Mouse (Mus musculus) adrenal gland, postnatal 25 days (tissue): Measurements from ENCODE around the gene Me1. TPM values are rescaled to one million over a fixed set of nuclear protein-coding genes. Genes with fewer than 3 reads are reported as not detected.

Experiments
- DNase-seq: peaks from one replicate; pipeline ENCODE4 v3.0.0; 2021; ENCODE audit warnings: mixed read lengths
- long read RNA-seq: library from polyadenylated mRNA; stranded (forward); transcript quantifications from one replicate; pipeline ENCODE4 v2.0.0, GENCODE M21; 2021
- total RNA-seq: library from RNA; stranded (reverse); gene quantifications from 2 replicates; pipeline ENCODE4 v1.2.3, GENCODE M21; 2021

The Me1 gene
- total RNA-seq: 1,725 and 1,739 TPM in 2 replicates
- long read RNA-seq, transcript Me1-201 (14 exons, 3,288 nt): major isoform, 731 of 868 reads
- long read RNA-seq, partial matches to known transcripts: 77 of 868 reads
- long read RNA-seq, other reads (novel, unspliced or antisense): 60 of 868 reads

GRCm38 (mm10) chr9:86695818-86696261 is at the start of gene Me1:
Gene Me1, minus strand, starts transcription at chr9:86695953.
- peak; percentile 79 for DNase-seq

- no peak for DNase-seq
Observed at GRCm38 (mm10) chr9:86744041-86744440, 48.3 kb upstream of the Me1 start.

- DNase-seq: peak; percentile 82
Observed at GRCm38 (mm10) chr9:86742959-86743911, 47.5 kb upstream of the Me1 start, which contains the start of gene Prss35. Gene Prss35, plus strand, starts transcription at chr9:86743649.

- no peak for DNase-seq
Observed at GRCm38 (mm10) chr9:86739971-86740370, 44.2 kb upstream of the Me1 start.

GRCm38 (mm10) chr9:86738801-86739200 is 43.0 kb upstream of the Me1 start:
- DNase-seq: no peak

- DNase-seq: no peak
Observed at GRCm38 (mm10) chr9:86738067-86738466, 42.3 kb upstream of the Me1 start.

GRCm38 (mm10) chr9:86736991-86737390 is 41.2 kb upstream of the Me1 start:
- DNase-seq: no peak

- no peak for DNase-seq
Observed at GRCm38 (mm10) chr9:86734795-86735194, 39.0 kb upstream of the Me1 start.

GRCm38 (mm10) chr9:86734357-86734756 is 38.6 kb upstream of the Me1 start:
- DNase-seq: no peak

GRCm38 (mm10) chr9:86729811-86730210 is 34.1 kb upstream of the Me1 start:
- no peak for DNase-seq

- no peak for DNase-seq
Observed at GRCm38 (mm10) chr9:86729084-86729483, 33.3 kb upstream of the Me1 start.

GRCm38 (mm10) chr9:86728214-86728814 is 32.6 kb upstream of the Me1 start:
- no peak for DNase-seq

GRCm38 (mm10) chr9:86726381-86726720 is 30.6 kb upstream of the Me1 start:
- DNase-seq: no peak

- no peak for DNase-seq
Observed at GRCm38 (mm10) chr9:86725604-86726380, 30.0 kb upstream of the Me1 start.

- DNase-seq: no peak
Observed at GRCm38 (mm10) chr9:86725066-86725465, 29.3 kb upstream of the Me1 start.

GRCm38 (mm10) chr9:86720794-86721193 is 25.0 kb upstream of the Me1 start:
- DNase-seq: no peak

GRCm38 (mm10) chr9:86720227-86720626 is 24.5 kb upstream of the Me1 start:
- no peak for DNase-seq

- DNase-seq: no peak
Observed at GRCm38 (mm10) chr9:86717119-86717518, 21.4 kb upstream of the Me1 start.

- DNase-seq: no peak
Observed at GRCm38 (mm10) chr9:86716540-86716939, 20.8 kb upstream of the Me1 start.

GRCm38 (mm10) chr9:86714089-86714488 is 18.3 kb upstream of the Me1 start:
- no peak for DNase-seq

- DNase-seq: no peak
Observed at GRCm38 (mm10) chr9:86712648-86713047, 16.9 kb upstream of the Me1 start.

- no peak for DNase-seq
Observed at GRCm38 (mm10) chr9:86710091-86710634, 14.4 kb upstream of the Me1 start.
